Mouse (Mus musculus): ENCODE measurements around the gene Frs3. TPM values are rescaled to one million over a fixed set of nuclear protein-coding genes. Genes with fewer than 3 reads are reported as not detected.
A peak's percentile ranks its signal among the peaks of the same experiment; 100 is the strongest.

The Frs3 gene
- polyA plus RNA-seq, 1 experiment from 2014 or later: 8.0 TPM

DNA sequence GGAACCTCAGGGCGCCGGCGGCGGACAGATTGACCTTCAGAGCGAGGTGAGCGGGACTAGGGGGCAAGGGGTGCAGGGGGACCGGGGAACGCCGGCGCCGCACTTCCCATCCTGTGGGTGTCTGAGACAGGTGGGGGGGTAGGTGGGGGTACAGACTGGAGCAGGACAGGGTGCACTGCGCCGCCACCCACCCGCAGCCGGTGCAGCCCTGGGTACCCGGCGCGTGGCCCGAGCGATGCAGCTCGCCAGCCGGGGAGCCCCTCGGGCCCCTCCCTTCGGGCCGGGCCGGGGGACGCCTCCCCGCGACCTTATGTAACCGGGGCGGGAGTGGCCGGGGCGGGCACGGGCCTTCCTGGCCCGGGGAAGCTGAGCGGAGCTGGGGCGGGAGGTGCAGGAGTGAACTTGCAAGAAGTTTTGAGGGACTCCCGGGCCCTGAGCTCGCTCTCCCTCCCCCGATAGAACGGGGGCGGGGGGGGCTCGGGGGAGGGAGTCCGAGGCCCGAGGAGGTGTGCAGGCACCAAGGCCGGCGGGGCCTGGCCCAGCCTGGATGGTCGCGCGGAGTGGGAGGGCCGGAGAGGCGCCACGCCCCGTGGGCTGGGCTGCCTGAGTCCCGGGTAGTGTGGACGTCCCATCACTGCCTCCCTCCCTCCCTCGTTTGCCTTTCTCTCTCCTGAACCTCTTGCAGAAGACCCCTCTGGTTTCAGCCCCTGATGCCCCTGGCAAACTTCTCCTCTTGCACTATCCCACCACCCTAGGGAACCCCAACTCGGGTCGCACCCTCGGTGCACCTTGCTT, 48.6 kb downstream of the Frs3 start:
- peaks cover 10% of the 10 kb centered on the region; the same call in 1 of the 2 replicates for H3K27me3 ChIP-seq
- H3K9me3 ChIP-seq: no peaks in the 10 kb centered on the region
- H3K4me3 ChIP-seq: peak overlapping the region; percentile 68
- peak overlapping the region; percentile 98 for H3K4me2 ChIP-seq (replicated peaks)
- peaks cover 15% of the 10 kb centered on the region for H3K4me1 ChIP-seq
- peak overlapping the region; percentile 38 for H3K27ac ChIP-seq
- ATAC-seq (ENCODE audit: insufficient number of reproducible peaks, insufficient read depth, low FRiP score, low TSS enrichment): peak; percentile 90
- no peaks in the 10 kb centered on the region for H3K36me3 ChIP-seq
- WGBS: under 1% methylated on average over 50 of the region's 60 CpGs
- H3K9ac ChIP-seq: peak overlapping the region; percentile 65

DNA sequence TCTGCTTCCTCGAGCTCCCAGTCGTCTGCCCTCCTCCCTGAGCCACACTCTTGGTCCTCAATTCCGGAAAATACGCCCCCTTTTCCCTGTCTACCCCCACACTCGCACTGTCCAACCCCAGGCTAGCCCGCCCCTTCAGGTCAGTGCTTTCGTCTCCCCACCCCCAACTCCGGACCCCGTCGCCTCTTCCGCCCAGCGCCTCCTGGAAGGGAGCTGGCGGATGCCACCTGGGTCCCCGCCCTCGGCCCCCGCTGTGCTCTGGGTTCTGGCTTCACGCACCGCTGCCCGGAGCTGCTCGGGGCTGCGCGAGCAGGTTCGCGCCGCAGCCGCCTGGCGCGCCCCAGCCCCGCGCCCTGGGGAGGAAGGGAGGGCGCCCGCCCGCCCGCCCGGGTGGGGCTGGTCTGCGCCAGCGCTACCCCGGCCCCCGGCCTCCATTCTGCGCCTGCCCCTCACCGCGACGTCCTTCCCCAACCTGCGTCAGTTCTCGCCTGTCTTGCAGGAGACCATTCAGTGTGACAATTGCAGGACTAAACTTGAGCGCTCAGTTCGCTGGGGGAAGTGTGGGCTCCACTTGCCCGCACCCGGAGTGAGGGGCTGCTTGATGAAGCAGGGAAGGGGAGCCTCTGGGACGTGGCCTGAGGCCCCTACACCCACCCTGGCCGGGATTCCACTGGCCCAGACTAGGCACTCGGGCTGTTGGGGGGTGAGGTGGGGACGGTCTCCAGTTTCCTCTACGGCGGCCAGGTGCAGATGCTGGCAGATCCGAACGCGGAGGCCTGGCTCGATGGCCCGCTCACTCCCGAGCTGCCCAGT, 49.4 kb downstream of the Frs3 start:
- Histone ChIP-seq H3K36me3 (no peaks in the 10 kb centered on the region), H3K4me2 (replicated peaks) (peak overlapping the region; percentile 98), H3K27me3 (peaks cover 9% of the 10 kb centered on the region; the same call in 1 of the 2 replicates), H3K9me3 (no peaks in the 10 kb centered on the region), H3K4me3 (peak overlapping the region; percentile 68), H3K4me1 (peaks cover 15% of the 10 kb centered on the region), H3K27ac (peak overlapping the region; percentile 38), H3K9ac (peak overlapping the region; percentile 65)
- ATAC-seq (ENCODE audit: insufficient number of reproducible peaks, insufficient read depth, low FRiP score, low TSS enrichment): peak; percentile 39
- under 1% methylated on average over 53 of the region's 61 CpGs for WGBS

DNA sequence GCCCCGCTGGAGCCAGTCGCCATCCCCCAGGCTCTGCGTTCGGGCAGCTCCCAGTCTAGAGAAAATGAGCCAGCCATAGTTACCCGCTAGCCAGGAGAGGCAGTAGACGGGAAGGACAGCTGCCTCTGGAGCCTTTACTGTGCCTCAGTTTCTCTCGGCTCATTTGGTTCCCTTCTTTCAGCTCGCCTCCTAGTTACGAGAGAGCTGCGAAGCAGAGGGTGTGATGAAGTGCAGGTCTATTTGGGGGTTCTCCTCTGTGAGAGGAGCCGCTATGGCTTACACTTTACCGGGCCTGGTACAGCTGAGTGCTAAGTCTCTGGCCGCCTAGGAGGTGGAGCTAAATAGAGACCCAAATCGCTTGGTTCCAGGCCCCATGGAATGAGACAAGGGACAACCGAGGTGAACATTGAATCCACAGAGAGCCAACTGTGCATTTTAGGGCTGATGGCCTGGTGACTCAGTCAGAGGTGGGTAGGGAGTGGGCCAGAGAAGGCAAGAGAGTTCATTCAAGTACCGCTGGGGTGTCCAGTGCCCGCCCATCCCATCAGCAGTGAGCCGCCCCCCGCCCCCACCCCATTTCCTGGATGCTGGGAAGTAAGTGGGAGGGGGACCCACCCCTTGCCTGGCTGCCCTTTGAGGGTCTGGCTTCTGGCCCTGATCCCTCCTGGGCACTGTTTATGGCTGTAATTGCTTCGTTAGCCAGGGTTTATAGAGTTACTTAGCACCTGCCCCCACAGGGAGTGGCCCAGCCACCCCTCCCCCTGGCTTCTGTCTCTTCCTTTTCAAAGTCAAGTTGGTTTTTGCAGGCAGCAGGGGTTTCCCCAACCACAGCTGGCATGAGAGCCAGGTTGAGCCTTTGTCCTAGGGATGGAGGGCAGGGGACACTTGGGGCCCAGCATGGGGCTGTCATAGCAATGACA, 50.3 kb downstream of the Frs3 start:
- 5% methylated on average over 20 of the region's 20 CpGs for WGBS
- Histone ChIP-seq H3K36me3 (no peaks in the 10 kb centered on the region), H3K4me3 (peak overlapping the region; percentile 68), H3K27me3 (peaks cover 9% of the 10 kb centered on the region; the same call in 1 of the 2 replicates), H3K9ac (peak overlapping the region; percentile 65; the same call in 1 of the 2 replicates), H3K4me2 (replicated peaks) (peak overlapping the region; percentile 98), H3K4me1 (peaks cover 15% of the 10 kb centered on the region), H3K9me3 (no peaks in the 10 kb centered on the region), H3K27ac (no peak overlapping the region; the same call in 1 of the 2 replicates)
- ATAC-seq (ENCODE audit: insufficient number of reproducible peaks, insufficient read depth, low FRiP score, low TSS enrichment): no peak

DNA sequence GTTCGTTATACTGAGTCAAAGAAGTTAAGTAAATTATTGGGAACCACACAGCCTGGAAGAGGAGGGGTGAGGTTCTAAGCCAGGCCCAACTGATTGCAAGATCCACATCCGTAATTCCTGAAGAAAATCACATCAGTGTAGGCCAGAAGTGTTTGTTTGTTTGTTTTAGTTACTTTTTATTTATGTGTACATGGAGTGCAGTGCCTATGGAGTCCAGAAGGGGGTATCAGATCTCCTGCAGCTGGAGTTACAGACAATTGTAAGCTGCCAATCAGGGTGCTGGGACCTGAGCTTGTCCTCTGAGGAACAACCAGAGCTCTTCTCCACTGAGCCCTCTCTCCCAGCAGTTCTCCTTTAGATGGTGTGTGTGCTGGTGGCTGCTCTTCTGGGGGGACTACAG, 51.4 kb downstream of the Frs3 start:
- Histone ChIP-seq H3K27ac (no peak overlapping the region), H3K27me3 (peaks cover 9% of the 10 kb centered on the region; the same call in 1 of the 2 replicates), H3K9me3 (no peaks in the 10 kb centered on the region), H3K4me3 (no peak overlapping the region), H3K9ac (no peak overlapping the region), H3K4me2 (replicated peaks) (no peak overlapping the region), H3K4me1 (peaks cover 15% of the 10 kb centered on the region), H3K36me3 (no peaks in the 10 kb centered on the region)
- WGBS: 69% methylated on average over 2 of the region's 2 CpGs
- no peak for ATAC-seq (ENCODE audit: insufficient number of reproducible peaks, insufficient read depth, low FRiP score, low TSS enrichment)

DNA sequence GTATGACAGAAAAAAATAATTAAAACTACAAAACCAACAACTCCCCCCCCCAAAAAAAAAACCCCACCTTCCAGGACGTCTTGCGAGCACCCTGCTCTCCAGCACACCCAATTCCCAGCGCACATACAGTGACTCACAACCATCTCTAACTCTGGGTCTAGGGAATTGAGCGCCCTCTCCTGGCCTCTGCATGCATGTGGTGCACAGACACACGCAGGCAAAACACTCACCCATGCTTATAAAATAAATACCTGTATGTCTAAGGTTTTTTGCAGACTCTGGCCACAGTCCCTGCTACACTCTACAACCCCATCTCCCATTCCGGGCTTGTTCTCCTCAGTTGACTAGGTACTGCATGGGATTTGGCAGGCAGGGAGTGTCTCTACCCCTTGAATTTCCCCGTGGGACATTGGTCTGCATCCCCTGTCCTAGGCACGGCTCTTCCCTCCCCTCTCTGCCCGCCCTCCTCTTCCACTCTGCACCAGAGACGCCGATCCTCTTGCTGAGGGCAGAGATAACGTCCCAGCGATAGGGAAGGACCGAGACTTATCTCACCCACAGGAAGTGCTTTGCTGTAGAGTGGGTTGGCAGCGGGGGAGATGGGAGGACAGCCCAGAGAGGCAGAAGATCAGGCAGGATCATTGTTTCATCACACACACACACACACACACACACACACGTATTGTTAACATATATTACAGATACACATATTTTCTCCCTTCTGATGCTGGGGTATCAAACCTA, 54.3 kb downstream of the Frs3 start:
- no peaks in the 10 kb centered on the region for H3K36me3 ChIP-seq
- H3K9ac ChIP-seq: no peak overlapping the region
- peaks cover 9% of the 10 kb centered on the region; the same call in 1 of the 2 replicates for H3K27me3 ChIP-seq
- H3K27ac ChIP-seq: no peak overlapping the region
- 41% methylated on average over 16 of the region's 16 CpGs for WGBS
- peaks cover 15% of the 10 kb centered on the region for H3K4me1 ChIP-seq
- H3K4me3 ChIP-seq: no peak overlapping the region
- no peak for ATAC-seq (ENCODE audit: insufficient number of reproducible peaks, insufficient read depth, low FRiP score, low TSS enrichment)
- H3K4me2 ChIP-seq (replicated peaks): no peak overlapping the region
- no peaks in the 10 kb centered on the region for H3K9me3 ChIP-seq

DNA sequence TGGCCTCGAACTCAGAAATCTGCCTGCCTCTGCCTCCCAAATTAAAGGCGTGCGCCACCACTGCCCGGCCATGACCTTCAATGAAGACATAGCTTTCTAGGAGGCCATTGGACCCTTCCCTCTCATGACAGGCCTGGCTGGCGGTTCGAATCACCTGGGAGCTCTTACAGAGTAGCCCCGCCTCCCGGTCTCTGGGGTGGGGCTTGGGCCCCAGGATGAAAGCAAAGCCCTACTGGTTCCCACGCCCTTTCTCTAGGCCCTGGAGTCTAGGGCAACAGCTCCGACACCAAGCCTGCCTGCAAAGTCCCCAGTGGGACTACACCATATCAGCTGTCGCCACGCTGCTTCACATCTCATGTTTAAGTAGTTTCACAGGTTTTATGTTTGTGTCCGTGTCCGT, 55.3 kb downstream of the Frs3 start:
- no peak overlapping the region for H3K4me2 ChIP-seq (replicated peaks)
- no peaks in the 10 kb centered on the region for H3K9me3 ChIP-seq
- H3K27ac ChIP-seq: no peak overlapping the region
- H3K4me3 ChIP-seq: no peak overlapping the region
- H3K27me3 ChIP-seq: peaks cover 8% of the 10 kb centered on the region; the same call in 1 of the 2 replicates
- WGBS: 91% methylated on average over 14 of the region's 14 CpGs
- no peaks in the 10 kb centered on the region for H3K36me3 ChIP-seq
- H3K4me1 ChIP-seq: peaks cover 10% of the 10 kb centered on the region
- no peak overlapping the region for H3K9ac ChIP-seq
- ATAC-seq (ENCODE audit: insufficient number of reproducible peaks, insufficient read depth, low FRiP score, low TSS enrichment): no peak

DNA sequence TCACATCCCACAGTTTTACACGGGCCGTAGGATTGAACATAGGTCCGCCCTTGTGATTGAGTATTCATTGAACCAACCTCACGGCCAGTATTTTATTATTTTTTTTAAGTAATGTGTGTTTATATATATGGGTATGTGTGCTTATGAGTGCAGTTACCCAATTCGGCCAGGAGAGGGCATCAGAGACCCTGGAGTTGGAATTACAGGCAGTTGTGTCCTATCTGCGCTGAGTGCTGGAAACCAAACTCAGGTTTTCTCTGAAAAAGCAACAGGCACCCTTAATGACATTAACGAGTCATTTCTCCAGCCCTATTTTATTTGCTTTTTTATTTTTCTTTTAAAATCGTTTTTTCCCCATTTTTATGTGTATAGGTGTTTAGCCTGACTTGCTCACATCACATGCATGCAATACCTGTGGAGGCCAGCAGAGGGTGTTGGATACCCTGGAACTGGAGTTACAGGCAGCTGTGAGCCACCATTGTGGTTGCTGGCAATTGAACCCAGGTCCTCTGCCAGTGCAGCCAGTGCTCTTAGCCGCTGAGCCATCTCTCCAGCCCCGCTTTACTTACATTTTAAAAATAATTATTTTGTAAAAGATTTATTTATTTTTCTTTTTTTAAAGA, 56.0 kb downstream of the Frs3 start:
- Histone ChIP-seq H3K9ac (no peak overlapping the region), H3K4me3 (no peak overlapping the region), H3K36me3 (no peaks in the 10 kb centered on the region), H3K27ac (no peak overlapping the region), H3K4me2 (replicated peaks) (no peak overlapping the region), H3K27me3 (0 out of 2 replicates have a peak, but pooled peaks cover under 1% of the 10 kb centered on the region), H3K4me1 (peaks cover 3% of the 10 kb centered on the region; the same call in 1 of the 2 replicates), H3K9me3 (no peaks in the 10 kb centered on the region)
- WGBS: 85% methylated on average over 10 of the region's 10 CpGs
- no peak for ATAC-seq (ENCODE audit: insufficient number of reproducible peaks, insufficient read depth, low FRiP score, low TSS enrichment)

DNA sequence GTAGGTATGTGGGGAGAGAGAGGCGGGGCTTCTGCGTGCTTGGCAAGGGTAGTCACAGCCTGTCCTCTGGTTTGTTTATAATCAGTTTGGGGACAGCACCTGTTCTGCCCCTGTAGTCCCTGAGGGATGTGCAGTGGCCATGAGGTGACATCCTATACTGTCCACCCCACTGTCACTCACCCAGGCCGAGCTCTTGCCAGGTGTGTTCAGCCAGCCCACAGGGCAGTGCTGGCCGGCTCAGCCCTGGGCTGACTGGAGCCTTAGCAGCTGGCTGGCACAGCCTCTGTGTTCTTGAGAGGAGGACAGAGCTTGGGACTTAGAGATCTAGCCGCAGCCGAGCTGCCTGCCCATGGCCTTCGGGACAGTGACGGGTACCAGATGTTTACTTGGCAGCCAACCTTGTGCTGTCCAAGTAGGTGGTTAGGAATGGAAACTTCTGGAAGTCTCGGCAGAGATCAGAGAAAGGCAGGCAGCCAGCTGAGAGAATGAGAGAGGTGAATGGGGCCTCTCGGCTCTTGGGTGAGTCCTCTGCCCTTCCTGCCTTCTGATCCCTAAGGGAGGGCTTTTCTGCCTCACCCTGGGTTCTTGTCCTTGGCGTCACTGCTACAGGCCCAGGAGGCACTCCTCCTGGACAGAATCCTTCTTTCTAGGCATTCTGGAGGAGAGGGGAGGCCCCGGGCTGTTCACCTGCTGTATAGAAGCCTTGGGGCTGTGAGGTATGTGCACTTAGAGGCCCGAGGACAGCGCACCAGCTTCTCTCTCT, 60.1 kb downstream of the Frs3 start:
- no peaks in the 10 kb centered on the region for H3K27me3 ChIP-seq
- no peak overlapping the region for H3K4me2 ChIP-seq (replicated peaks)
- H3K9ac ChIP-seq: no peak overlapping the region
- H3K4me3 ChIP-seq: no peak overlapping the region
- H3K36me3 ChIP-seq: no peaks in the 10 kb centered on the region
- ATAC-seq (ENCODE audit: insufficient number of reproducible peaks, insufficient read depth, low FRiP score, low TSS enrichment): peak; percentile 39; the same call in 1 of the 2 replicates
- 62% methylated on average over 14 of the region's 14 CpGs for WGBS
- no peaks in the 10 kb centered on the region for H3K9me3 ChIP-seq
- 0 out of 2 replicates have a peak, but pooled peaks cover 3% of the 10 kb centered on the region for H3K4me1 ChIP-seq
- H3K27ac ChIP-seq: no peak overlapping the region

DNA sequence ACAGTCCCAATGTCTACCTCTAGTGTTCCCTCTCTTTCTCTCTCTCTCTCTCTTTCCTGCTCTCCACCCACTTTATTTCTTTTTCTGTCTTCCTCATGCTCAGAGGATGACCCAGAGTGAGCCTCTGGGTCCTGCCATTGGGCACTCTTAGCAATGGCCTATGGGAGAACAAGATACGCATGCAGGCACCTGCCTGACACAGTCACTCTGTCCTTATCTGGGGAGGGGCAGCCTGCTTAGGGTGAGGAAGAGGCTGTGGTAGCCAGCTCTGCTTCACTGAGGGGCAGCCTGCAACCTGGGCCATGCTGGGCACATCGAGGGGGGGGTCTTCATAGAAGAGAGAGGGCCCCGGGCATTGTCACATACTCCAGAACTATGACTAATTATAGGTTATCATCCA, 60.8 kb downstream of the Frs3 start:
- Histone ChIP-seq H3K27ac (no peak overlapping the region), H3K4me1 (0 out of 2 replicates have a peak, but pooled peaks cover 3% of the 10 kb centered on the region), H3K4me3 (no peak overlapping the region), H3K9ac (no peak overlapping the region), H3K9me3 (no peaks in the 10 kb centered on the region), H3K4me2 (replicated peaks) (no peak overlapping the region), H3K27me3 (no peaks in the 10 kb centered on the region), H3K36me3 (no peaks in the 10 kb centered on the region)
- 75% methylated on average over 3 of the region's 3 CpGs for whole genome bisulfite sequencing
- no peak for ATAC-seq (ENCODE audit: insufficient number of reproducible peaks, insufficient read depth, low FRiP score, low TSS enrichment)

DNA sequence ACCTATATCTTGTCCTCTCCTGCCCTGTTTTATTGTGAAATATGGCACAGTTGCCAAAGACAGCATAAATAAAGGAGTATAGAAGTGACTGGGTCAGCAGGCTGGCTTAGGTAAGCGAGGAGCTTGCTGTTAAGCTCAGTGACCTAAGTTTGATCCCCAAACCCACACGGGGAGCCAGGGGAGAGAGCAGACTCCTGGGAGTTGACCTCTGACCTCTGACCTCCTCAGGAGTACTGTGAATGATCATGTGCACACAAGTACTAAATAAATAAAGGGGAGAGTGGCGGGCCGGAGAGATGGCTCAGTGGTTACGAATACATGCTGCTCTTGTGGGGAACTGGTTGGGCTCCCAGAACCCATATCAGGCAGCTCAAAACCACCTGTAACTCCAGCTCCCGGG, 61.3 kb downstream of the Frs3 start:
- H3K4me1 ChIP-seq: 0 out of 2 replicates have a peak, but pooled peaks cover 3% of the 10 kb centered on the region
- no peak overlapping the region for H3K4me2 ChIP-seq (replicated peaks)
- no peak overlapping the region for H3K4me3 ChIP-seq
- no peak for ATAC-seq (ENCODE audit: insufficient number of reproducible peaks, insufficient read depth, low FRiP score, low TSS enrichment)
- H3K9ac ChIP-seq: no peak overlapping the region
- WGBS: 52% methylated on average over 6 of the region's 6 CpGs
- no peaks in the 10 kb centered on the region for H3K27me3 ChIP-seq
- no peaks in the 10 kb centered on the region for H3K9me3 ChIP-seq
- H3K27ac ChIP-seq: no peak overlapping the region
- no peaks in the 10 kb centered on the region for H3K36me3 ChIP-seq

All from embryonic facial prominence, embryonic 12.5 days (tissue).